Mouse (Mus musculus) limb, embryonic 12.5 days (tissue): Measurements from ENCODE around the gene Cela3b. TPM values are rescaled to one million over a fixed set of nuclear protein-coding genes. Genes with fewer than 3 reads are reported as not detected.
"Not testable (repeated sequence)": the region's sequence is repeated elsewhere in the genome, so short reads cannot be mapped to it uniquely, and the experiment has no call there.

Source experiments
- ATAC-seq: fragments of 200-750 bp; cut with Nextera tagmentation; 2 replicates; pipeline ENCODE4 v1.8.0; 2017; ENCODE audit warnings: low read depth, moderate TSS enrichment; ENCODE audit not compliant: insufficient number of reproducible peaks, insufficient read depth, low FRiP score, low TSS enrichment
- H3K27ac ChIP-seq: fragments of 300-500 bp; sonication (generic); 2 replicates; pipeline ENCODE4 v1.5.1; 2016; ENCODE audit warnings: mild to moderate bottlenecking, moderate library complexity
- H3K27me3 ChIP-seq: fragments of 300-500 bp; sonication (generic); 2 replicates; pipeline ENCODE4 v1.6.1; 2016; ENCODE audit warnings: mild to moderate bottlenecking, moderate library complexity
- H3K36me3 ChIP-seq: fragments of 300-500 bp; sonication (generic); 2 replicates; pipeline ENCODE4 v1.6.1; 2016; ENCODE audit warnings: mild to moderate bottlenecking, moderate library complexity
- H3K4me1 ChIP-seq: fragments of 300-500 bp; sonication (generic); replicated peaks from 2 replicates; pipeline ENCODE4 v1.6.1; 2016
- H3K4me2 ChIP-seq: fragments of 300-500 bp; sonication (generic); 2 replicates; pipeline ENCODE4 v1.6.1; 2016; ENCODE audit warnings: mild to moderate bottlenecking, moderate library complexity
- H3K4me3 ChIP-seq: fragments of 300-500 bp; sonication (generic); replicated peaks from 2 replicates; pipeline ENCODE4 v1.5.1; 2016; ENCODE audit warnings: mild to moderate bottlenecking
- H3K9ac ChIP-seq: fragments of 300-500 bp; sonication (generic); replicated peaks from 2 replicates; pipeline ENCODE4 v1.6.1; 2016; ENCODE audit warnings: mild to moderate bottlenecking, moderate library complexity
- H3K9me3 ChIP-seq: fragments of 300-500 bp; sonication (generic); 2 replicates; pipeline ENCODE4 v1.6.1; 2016; ENCODE audit warnings: mild to moderate bottlenecking, moderate library complexity
- WGBS: fragments of 180-500 bp; shearing (Covaris S2); methylation state at CpG from one replicate; pipeline ENCODE4 v1.1.7; 2016; 5-methylcytosine and 5-hydroxymethylcytosine counted together
- polyA plus RNA-seq: library from polyadenylated mRNA; unstranded; fragments of >200 nt; fragmentation: Nextera tagmentation; extraction: Ambion mirVana; gene quantifications from 2 replicates; pipeline ENCODE4 v1.2.1, GENCODE M21; 2016

Gene Cela3b
- polyA plus RNA-seq, 1 experiment from 2014 or later, result not detected

GRCm38 (mm10) chr4:137412185-137412709 is 18.1 kb downstream of the Cela3b start:
- ATAC-seq, H3K4me2 ChIP-seq, H3K27ac ChIP-seq, H3K4me3 ChIP-seq, H3K4me1 ChIP-seq, H3K36me3 ChIP-seq, H3K27me3 ChIP-seq, H3K9me3 ChIP-seq, H3K9ac ChIP-seq: not testable (repeated sequence)
- WGBS, result 84% methylated on average over 7 of the region's 7 CpGs

GRCm38 (mm10) chr4:137409691-137410090 is 20.6 kb downstream of the Cela3b start, which contains the start of gene Cela3a:
TSS of gene Cela3a (minus strand) at chr4:137409791.
- ATAC-seq, result no peak
- H3K27me3 ChIP-seq, result no peaks in the 10 kb centered on the region
- H3K4me2 ChIP-seq, result no peak within 1 kb of the TSS
- H3K27ac ChIP-seq, result no peak within 1 kb of the TSS
- no peaks in the 10 kb centered on the region for H3K36me3 ChIP-seq
- H3K4me3 ChIP-seq, result no peak within 1 kb of the TSS
- no peaks in the 10 kb centered on the region for H3K4me1 ChIP-seq
- 89% methylated on average over 5 of the region's 5 CpGs for WGBS
- H3K9me3 ChIP-seq, result no peaks in the 10 kb centered on the region
- H3K9ac ChIP-seq, result no peak within 1 kb of the TSS

- 86% methylated on average over 3 of the region's 3 CpGs for WGBS
- no peak for ATAC-seq
- no peaks in the 10 kb centered on the region for H3K9me3 ChIP-seq
- H3K4me3 ChIP-seq, result no peak overlapping the region
- no peak overlapping the region for H3K9ac ChIP-seq
- H3K4me1 ChIP-seq, result no peaks in the 10 kb centered on the region
- no peak overlapping the region for H3K4me2 ChIP-seq
- no peak overlapping the region for H3K27ac ChIP-seq
- no peaks in the 10 kb centered on the region for H3K27me3 ChIP-seq
- H3K36me3 ChIP-seq, result no peaks in the 10 kb centered on the region
Observed at GRCm38 (mm10) chr4:137405571-137405970, 24.8 kb downstream of the Cela3b start.

- H3K27ac ChIP-seq, result no peak overlapping the region
- no peak for ATAC-seq
- WGBS, result 77% methylated on average over 15 of the region's 15 CpGs
- H3K27me3 ChIP-seq, result no peaks in the 10 kb centered on the region
- H3K4me1 ChIP-seq, result no peaks in the 10 kb centered on the region
- H3K4me3 ChIP-seq, result no peak overlapping the region
- no peaks in the 10 kb centered on the region for H3K36me3 ChIP-seq
- H3K4me2 ChIP-seq, result no peak overlapping the region
- no peak overlapping the region for H3K9ac ChIP-seq
- H3K9me3 ChIP-seq, result no peaks in the 10 kb centered on the region
Observed at GRCm38 (mm10) chr4:137396641-137397525, 33.5 kb downstream of the Cela3b start.

DNA sequence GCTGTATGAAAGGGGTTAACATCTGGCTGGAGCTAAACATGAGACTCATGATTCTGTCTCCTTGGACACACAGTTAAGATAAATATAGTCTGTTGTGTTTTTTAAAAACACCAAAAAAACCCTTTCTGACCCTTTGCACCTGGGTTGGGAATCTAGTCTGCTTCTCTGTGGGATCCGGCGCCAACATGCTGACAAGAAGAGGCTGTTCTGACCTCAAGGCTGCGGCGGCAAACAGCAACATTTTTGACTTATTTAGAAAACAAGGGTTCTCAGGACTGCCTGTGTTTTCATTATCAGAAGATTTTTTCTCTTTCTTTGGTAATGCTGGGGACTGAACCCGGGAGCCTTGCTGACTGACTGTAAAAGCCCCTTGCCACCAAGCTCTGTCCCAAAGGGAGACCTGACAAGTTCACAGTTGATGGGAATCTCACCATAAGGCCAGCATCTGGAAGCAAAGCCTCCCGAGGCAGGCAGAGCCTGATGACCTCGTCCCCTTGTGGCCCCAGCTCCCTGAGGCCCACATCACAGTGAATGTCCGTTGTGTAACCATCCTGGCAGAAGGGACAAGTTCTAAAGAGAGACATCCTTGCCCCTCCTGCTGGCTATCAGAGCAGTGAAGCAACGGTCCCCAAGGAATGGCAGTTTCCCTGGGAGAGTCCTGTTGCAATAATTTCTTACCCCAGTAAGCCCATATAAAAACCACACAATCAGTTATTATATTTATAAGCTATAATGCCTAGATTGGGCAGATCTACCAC is 36.8 kb downstream of the Cela3b start:
- Histone ChIP-seq H3K27me3 (no peaks in the 10 kb centered on the region), H3K27ac (no peak overlapping the region), H3K4me2 (no peak overlapping the region), H3K36me3 (peaks cover 3% of the 10 kb centered on the region; the same call in 1 of the 2 replicates), H3K4me3 (no peak overlapping the region), H3K4me1 (0 out of 2 replicates have a peak, but pooled peaks cover 5% of the 10 kb centered on the region), H3K9me3 (no peaks in the 10 kb centered on the region), H3K9ac (0 out of 2 replicates have a peak overlapping the region, but pooled peaks have one; percentile 19)
- ATAC-seq, result no peak
- 68% methylated on average over 9 of the region's 9 CpGs for WGBS

- no peak overlapping the region for H3K9ac ChIP-seq
- H3K36me3 ChIP-seq, result peaks cover 3% of the 10 kb centered on the region; the same call in 1 of the 2 replicates
- no peaks in the 10 kb centered on the region for H3K9me3 ChIP-seq
- H3K4me2 ChIP-seq, result no peak overlapping the region
- H3K27me3 ChIP-seq, result no peaks in the 10 kb centered on the region
- no peak overlapping the region for H3K27ac ChIP-seq
- WGBS, result 88% methylated on average over 9 of the region's 9 CpGs
- no peak for ATAC-seq
- 0 out of 2 replicates have a peak, but pooled peaks cover 5% of the 10 kb centered on the region for H3K4me1 ChIP-seq
- H3K4me3 ChIP-seq, result no peak overlapping the region
Observed at GRCm38 (mm10) chr4:137392874-137393273, 37.5 kb downstream of the Cela3b start.

GRCm38 (mm10) chr4:137391287-137391686 is 39.1 kb downstream of the Cela3b start:
- ATAC-seq, result no peak
- no peak overlapping the region for H3K27ac ChIP-seq
- no peaks in the 10 kb centered on the region for H3K9me3 ChIP-seq
- H3K36me3 ChIP-seq, result peaks cover 3% of the 10 kb centered on the region; the same call in 1 of the 2 replicates
- peaks cover 10% of the 10 kb centered on the region; the same call in 1 of the 2 replicates for H3K4me1 ChIP-seq
- H3K4me3 ChIP-seq, result no peak overlapping the region
- no peaks in the 10 kb centered on the region for H3K27me3 ChIP-seq
- no peak overlapping the region for H3K9ac ChIP-seq
- no peak overlapping the region for H3K4me2 ChIP-seq
- WGBS, result 92% methylated on average over 3 of the region's 3 CpGs

DNA sequence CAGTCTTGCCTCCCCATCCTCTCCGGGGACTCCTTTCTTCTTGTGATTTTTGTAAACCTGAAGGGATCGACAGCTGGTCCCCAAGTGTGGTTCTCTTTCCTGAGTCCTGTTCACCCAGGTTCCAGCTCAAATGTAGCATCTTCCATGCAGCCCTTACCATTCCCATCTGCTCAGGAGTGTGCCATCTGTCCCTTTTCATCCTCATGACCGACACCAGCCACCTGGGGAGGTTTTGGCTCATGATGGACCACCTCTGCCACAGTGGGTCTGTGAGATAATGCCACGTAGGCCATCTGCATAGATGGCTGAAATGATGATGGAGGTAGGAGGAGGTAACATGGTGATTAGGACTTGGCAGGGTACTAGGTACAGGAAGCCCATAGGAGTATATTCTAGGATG is 40.1 kb downstream of the Cela3b start:
- Histone ChIP-seq H3K36me3 (peaks cover 3% of the 10 kb centered on the region; the same call in 1 of the 2 replicates), H3K4me1 (peaks cover 10% of the 10 kb centered on the region; the same call in 1 of the 2 replicates), H3K4me2 (no peak overlapping the region), H3K9ac (no peak overlapping the region), H3K4me3 (no peak overlapping the region), H3K9me3 (no peaks in the 10 kb centered on the region), H3K27ac (no peak overlapping the region), H3K27me3 (no peaks in the 10 kb centered on the region)
- no peak for ATAC-seq
- WGBS, result 91% methylated on average over 4 of the region's 4 CpGs

DNA sequence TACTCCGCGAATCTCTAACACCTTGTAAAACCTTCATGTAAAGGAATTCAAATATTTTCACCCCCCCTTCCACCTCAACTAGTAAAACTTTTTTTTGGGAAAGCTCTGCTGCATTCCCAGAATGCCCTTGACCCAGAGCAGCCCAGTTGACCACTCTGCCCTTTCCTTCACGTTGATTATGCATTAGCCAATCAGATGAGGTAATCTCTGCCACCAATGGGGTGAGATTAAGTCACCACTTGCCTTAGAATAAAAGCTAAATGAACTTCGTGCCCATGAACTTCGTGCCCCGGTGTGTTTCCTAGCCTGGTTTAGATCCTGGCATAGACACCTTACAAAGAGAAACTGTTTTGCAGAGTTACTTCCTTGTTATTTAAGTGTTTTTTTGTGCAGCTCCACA is 41.4 kb downstream of the Cela3b start:
- H3K4me1 ChIP-seq, result peaks cover 10% of the 10 kb centered on the region; the same call in 1 of the 2 replicates
- H3K9me3 ChIP-seq, result no peaks in the 10 kb centered on the region
- peak overlapping the region; percentile 75; the same call in 1 of the 2 replicates for H3K9ac ChIP-seq
- H3K36me3 ChIP-seq, result peaks cover 3% of the 10 kb centered on the region; the same call in 1 of the 2 replicates
- no peaks in the 10 kb centered on the region for H3K27me3 ChIP-seq
- H3K27ac ChIP-seq, result peak overlapping the region; percentile 92; the same call in 1 of the 2 replicates
- 45% methylated on average over 6 of the region's 6 CpGs for WGBS
- peak overlapping the region; percentile 81 for H3K4me3 ChIP-seq
- ATAC-seq, result no peak
- peak overlapping the region; percentile 76 for H3K4me2 ChIP-seq

- peak overlapping the region; percentile 92 for H3K27ac ChIP-seq
- H3K4me2 ChIP-seq, result peak overlapping the region; percentile 76
- H3K4me1 ChIP-seq, result peaks cover 10% of the 10 kb centered on the region; the same call in 1 of the 2 replicates
- H3K36me3 ChIP-seq, result peaks cover 3% of the 10 kb centered on the region; the same call in 1 of the 2 replicates
- H3K9ac ChIP-seq, result peak overlapping the region; percentile 75
- WGBS, result under 1% methylated on average over 46 of the region's 46 CpGs
- H3K27me3 ChIP-seq, result no peaks in the 10 kb centered on the region
- H3K4me3 ChIP-seq, result peak overlapping the region; percentile 81
- peak; percentile 78 for ATAC-seq
- H3K9me3 ChIP-seq, result no peaks in the 10 kb centered on the region
Observed at GRCm38 (mm10) chr4:137388059-137388794, 42.1 kb downstream of the Cela3b start.
